Mouse (Mus musculus): ENCODE results near the gene Tubb1. TPM values are rescaled to one million over a fixed set of nuclear protein-coding genes. Genes with fewer than 3 reads are reported as not detected.
A peak's percentile ranks its signal among the peaks of the same experiment; 100 is the strongest.

The Tubb1 gene
- 5.2 and 5.4 TPM in 2 replicates for polyA plus RNA-seq (2015; fragmentation: Nextera tagmentation; extraction: Ambion mirVana)

DNA sequence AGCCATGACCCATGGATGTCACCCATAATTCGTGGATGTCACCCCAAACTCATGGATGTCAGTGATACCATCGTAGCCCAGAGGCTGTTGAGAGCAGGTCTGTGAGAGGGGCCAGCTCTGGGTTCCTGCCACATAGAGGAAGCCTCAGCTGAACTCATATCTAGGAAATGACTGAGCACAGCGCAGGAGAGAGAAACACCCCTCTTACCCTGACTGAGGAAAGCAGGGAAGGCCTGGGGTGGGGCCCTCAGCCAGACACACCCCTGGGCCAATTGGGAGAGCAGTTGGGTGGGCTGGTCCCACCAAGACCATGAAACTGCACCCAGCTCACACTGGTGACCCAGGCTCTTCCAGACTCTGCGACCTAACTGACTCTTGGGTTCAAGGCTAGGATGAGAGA is at the start of gene Tubb1:
TSS of gene Tubb1 (plus strand) at position 343 of the 400 bp plus-strand sequence.
- no peaks in the 10 kb centered on the region for H3K9me3 ChIP-seq
- no peak for ATAC-seq (ENCODE audit: extremely low read depth, insufficient number of reproducible peaks, low FRiP score, low TSS enrichment)
- H3K9ac ChIP-seq, result no peak within 1 kb of the TSS
- H3K36me3 ChIP-seq, result no peaks in the 10 kb centered on the region
- no peak within 1 kb of the TSS for H3K27ac ChIP-seq (replicated peaks)
- no peak within 1 kb of the TSS for H3K4me2 ChIP-seq
- H3K4me1 ChIP-seq, result peaks cover 5% of the 10 kb centered on the region
- no peak within 1 kb of the TSS for H3K4me3 ChIP-seq
- H3K27me3 ChIP-seq (replicated peaks), result no peaks in the 10 kb centered on the region
- 61% methylated on average over 4 of the region's 4 CpGs for WGBS

DNA sequence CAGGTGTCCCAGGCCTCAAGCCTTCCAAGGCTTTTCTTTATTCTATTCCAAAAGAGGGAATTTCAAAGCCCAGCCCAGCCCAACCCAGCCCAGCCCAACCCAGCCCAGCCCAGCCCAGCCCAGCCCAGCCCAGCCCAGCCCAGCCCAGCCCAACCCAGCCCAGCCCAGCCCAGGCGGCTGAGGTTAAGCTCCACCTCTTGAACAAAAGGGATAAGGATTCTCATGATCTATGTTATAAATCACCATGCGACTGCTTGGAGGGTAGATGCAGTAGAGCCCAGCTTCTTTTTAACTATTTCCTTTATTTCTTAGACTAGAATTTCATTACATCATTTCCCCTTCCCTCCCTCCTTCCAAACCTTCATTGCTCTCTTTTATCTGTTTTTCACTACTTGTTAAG is 40.3 kb upstream of the Tubb1 start:
- no peak overlapping the region for H3K4me2 ChIP-seq
- no peaks in the 10 kb centered on the region for H3K27me3 ChIP-seq (replicated peaks)
- H3K9me3 ChIP-seq, result no peaks in the 10 kb centered on the region
- H3K9ac ChIP-seq, result no peak overlapping the region
- no peak overlapping the region for H3K4me3 ChIP-seq
- no peak for ATAC-seq (ENCODE audit: extremely low read depth, insufficient number of reproducible peaks, low FRiP score, low TSS enrichment)
- H3K4me1 ChIP-seq, result no peaks in the 10 kb centered on the region
- H3K27ac ChIP-seq (replicated peaks), result no peak overlapping the region
- H3K36me3 ChIP-seq, result no peaks in the 10 kb centered on the region
- WGBS, result 45% methylated on average over 2 of the region's 2 CpGs

DNA sequence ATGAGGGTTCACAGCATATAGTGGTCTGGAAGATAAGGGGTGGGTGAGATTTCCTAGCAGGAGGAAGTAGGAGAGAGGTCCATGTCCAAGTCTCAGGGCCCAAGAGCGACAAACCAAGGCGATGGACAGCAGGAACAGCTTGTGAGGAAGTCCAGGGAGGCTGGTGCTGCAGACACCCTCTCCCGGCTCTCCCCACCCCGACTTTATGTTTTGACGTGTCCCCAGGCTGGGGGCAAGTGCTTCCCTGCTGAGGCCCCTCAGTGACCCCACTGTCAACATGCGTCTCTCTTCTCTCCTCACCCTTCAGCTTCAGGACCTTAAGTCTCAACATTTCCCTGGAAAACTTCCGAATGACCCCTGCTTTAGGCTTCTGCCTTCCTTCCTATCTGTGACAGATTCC is 37.4 kb upstream of the Tubb1 start:
- H3K4me3 ChIP-seq, result no peak overlapping the region
- peaks cover 13% of the 10 kb centered on the region for H3K4me1 ChIP-seq
- no peak overlapping the region for H3K9ac ChIP-seq
- no peaks in the 10 kb centered on the region for H3K9me3 ChIP-seq
- 57% methylated on average over 7 of the region's 7 CpGs for WGBS
- no peak for ATAC-seq (ENCODE audit: extremely low read depth, insufficient number of reproducible peaks, low FRiP score, low TSS enrichment)
- no peaks in the 10 kb centered on the region for H3K27me3 ChIP-seq (replicated peaks)
- no peaks in the 10 kb centered on the region for H3K36me3 ChIP-seq
- no peak overlapping the region for H3K27ac ChIP-seq (replicated peaks)
- no peak overlapping the region for H3K4me2 ChIP-seq

DNA sequence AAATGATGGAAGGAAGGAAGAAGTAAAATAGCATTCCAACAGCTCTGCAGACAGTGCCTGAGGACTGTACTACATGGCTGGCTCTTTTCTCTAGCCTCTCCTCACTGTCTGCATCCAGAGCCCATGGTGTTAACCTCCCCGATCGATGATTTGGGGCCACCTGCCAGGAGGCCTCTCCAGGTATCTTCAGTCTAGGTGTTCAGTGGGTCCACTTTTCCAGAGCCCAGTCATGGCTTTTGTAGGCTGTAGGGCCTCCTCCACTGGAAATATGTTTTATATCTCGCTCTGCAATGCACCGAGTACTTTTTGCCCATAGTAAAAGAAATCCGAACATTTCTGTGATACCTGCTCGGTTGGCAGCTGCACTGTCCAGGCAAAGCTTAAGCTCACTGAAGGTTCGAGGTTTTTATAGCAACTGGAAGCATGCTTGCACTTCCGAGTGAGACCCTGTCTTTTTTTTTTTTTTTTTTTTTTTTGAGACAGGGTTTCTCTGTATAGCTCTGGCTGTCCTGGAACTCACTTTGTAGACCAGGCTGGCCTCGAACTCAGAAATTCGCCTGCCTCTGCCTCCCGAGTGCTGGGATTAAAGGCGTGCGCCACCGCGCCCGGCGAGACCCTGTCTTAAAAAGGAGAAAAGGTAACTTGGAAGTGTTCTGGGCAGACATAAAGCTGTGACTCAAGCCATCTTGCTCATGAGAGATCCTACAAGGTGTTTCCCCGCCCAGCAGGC is 35.3 kb upstream of the Tubb1 start:
- no peak overlapping the region for H3K9ac ChIP-seq
- 0 out of 2 replicates have a peak, but pooled peaks have one; percentile 8 for ATAC-seq (ENCODE audit: extremely low read depth, insufficient number of reproducible peaks, low FRiP score, low TSS enrichment)

GRCm38 (mm10) chr2:174415731-174416310 is 34.7 kb upstream of the Tubb1 start, which contains the start of gene Nelfcd:
Nelfcd (plus strand) TSS chr2:174415804.
- under 1% methylated on average over 40 of the region's 40 CpGs for WGBS
- Histone ChIP-seq H3K27me3 (replicated peaks) (no peaks in the 10 kb centered on the region), H3K4me1 (peaks cover 20% of the 10 kb centered on the region), H3K36me3 (peaks cover 14% of the 10 kb centered on the region), H3K9ac (peak within 1 kb of the TSS; percentile 96), H3K27ac (replicated peaks) (peak within 1 kb of the TSS; percentile 9; the same call in 1 of the 2 replicates), H3K4me2 (peak within 1 kb of the TSS; percentile 85), H3K9me3 (no peaks in the 10 kb centered on the region), H3K4me3 (peak within 1 kb of the TSS; percentile 89)
- peak; percentile 92 for ATAC-seq (ENCODE audit: extremely low read depth, insufficient number of reproducible peaks, low FRiP score, low TSS enrichment)

More for the DNA sequence above, 35.3 kb upstream of the Tubb1 start:
- WGBS, result 41% methylated on average over 18 of the region's 18 CpGs
- Histone ChIP-seq H3K27ac (replicated peaks) (no peak overlapping the region), H3K27me3 (replicated peaks) (no peaks in the 10 kb centered on the region), H3K9me3 (no peaks in the 10 kb centered on the region), H3K36me3 (peaks cover 8% of the 10 kb centered on the region), H3K4me2 (peak overlapping the region; percentile 85), H3K4me1 (peaks cover 20% of the 10 kb centered on the region), H3K4me3 (peak overlapping the region; percentile 89)

- Histone ChIP-seq H3K4me1 (peaks cover 18% of the 10 kb centered on the region), H3K27ac (replicated peaks) (no peak overlapping the region), H3K4me2 (no peak overlapping the region), H3K4me3 (no peak overlapping the region), H3K9ac (no peak overlapping the region), H3K27me3 (replicated peaks) (no peaks in the 10 kb centered on the region), H3K9me3 (no peaks in the 10 kb centered on the region), H3K36me3 (peaks cover 67% of the 10 kb centered on the region)
- ATAC-seq (ENCODE audit: extremely low read depth, insufficient number of reproducible peaks, low FRiP score, low TSS enrichment), result no peak
- WGBS, result 86% methylated on average over 6 of the region's 6 CpGs
Measured at GRCm38 (mm10) chr2:174421107-174421506, 29.4 kb upstream of the Tubb1 start.

- no peaks in the 10 kb centered on the region for H3K27me3 ChIP-seq (replicated peaks)
- H3K4me1 ChIP-seq, result no peaks in the 10 kb centered on the region
- WGBS, result 82% methylated on average over 11 of the region's 11 CpGs
- peaks cover 97% of the 10 kb centered on the region for H3K36me3 ChIP-seq
- no peak overlapping the region for H3K27ac ChIP-seq (replicated peaks)
- no peaks in the 10 kb centered on the region for H3K9me3 ChIP-seq
- no peak overlapping the region for H3K4me3 ChIP-seq
- ATAC-seq (ENCODE audit: extremely low read depth, insufficient number of reproducible peaks, low FRiP score, low TSS enrichment), result no peak
- no peak overlapping the region for H3K9ac ChIP-seq
- no peak overlapping the region for H3K4me2 ChIP-seq
Measured at GRCm38 (mm10) chr2:174424301-174425085, 26.0 kb upstream of the Tubb1 start.

DNA sequence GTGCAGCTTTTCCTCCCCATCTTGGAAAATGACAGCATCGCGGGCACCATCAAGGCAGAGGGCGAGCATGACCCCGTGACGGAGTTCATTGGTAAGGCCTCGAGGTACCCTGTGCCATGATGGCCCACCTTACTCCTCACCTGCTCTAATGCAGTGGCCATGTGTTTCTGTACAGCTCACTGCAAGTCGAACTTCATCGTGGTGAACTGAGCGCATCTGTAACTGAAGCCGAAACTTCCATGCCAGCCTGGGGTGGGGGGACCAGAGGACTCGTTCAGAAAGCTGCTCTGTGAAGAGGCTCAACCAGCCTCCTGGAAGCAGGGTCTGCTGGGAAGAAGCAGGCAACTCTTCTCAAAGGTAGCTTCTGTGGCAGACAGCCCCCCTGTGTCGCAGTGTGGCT is 23.6 kb upstream of the Tubb1 start:
- H3K4me2 ChIP-seq, result no peak overlapping the region
- no peak overlapping the region for H3K27ac ChIP-seq (replicated peaks)
- H3K4me1 ChIP-seq, result no peaks in the 10 kb centered on the region
- no peak for ATAC-seq (ENCODE audit: extremely low read depth, insufficient number of reproducible peaks, low FRiP score, low TSS enrichment)
- H3K9ac ChIP-seq, result no peak overlapping the region
- 91% methylated on average over 12 of the region's 12 CpGs for WGBS
- peaks cover 90% of the 10 kb centered on the region for H3K36me3 ChIP-seq
- no peaks in the 10 kb centered on the region for H3K9me3 ChIP-seq
- H3K4me3 ChIP-seq, result no peak overlapping the region
- H3K27me3 ChIP-seq (replicated peaks), result no peaks in the 10 kb centered on the region

DNA sequence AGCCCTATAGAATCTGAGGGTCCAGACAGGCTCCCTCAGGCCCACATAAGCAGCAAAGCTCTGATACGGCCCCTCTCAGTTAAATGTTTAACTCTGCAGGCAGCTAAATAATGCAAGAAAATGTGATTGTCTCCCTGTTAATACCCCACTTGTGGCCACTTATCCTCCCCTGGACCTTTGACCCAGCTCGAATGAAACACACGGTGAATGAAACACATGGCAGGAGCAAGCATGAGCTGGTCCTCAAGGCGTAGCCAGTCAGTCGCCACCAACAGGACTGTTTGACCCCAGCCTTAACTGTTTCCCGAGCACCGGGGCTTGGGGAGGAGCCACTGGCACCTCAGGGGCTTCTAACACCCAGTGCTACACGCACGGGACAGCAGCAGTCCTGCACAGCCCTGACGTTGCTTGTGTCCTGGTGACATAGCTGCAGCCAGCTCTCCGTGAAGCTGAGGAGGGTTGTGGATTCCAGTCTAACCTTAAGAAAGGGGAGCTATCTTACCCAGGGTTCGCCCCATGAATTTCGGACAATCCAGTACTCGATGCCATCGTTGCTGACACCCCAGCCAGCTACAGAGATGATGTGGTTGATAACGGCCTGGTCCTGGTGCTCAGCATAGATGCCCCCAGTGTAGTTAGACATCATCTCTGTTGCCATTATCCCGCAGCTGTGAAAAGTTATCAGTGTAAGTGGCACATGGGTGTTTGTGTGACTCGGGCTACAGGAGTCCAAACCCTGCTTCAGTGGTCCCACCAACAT is 22.2 kb upstream of the Tubb1 start:
- Histone ChIP-seq H3K4me2 (no peak overlapping the region), H3K27me3 (replicated peaks) (no peaks in the 10 kb centered on the region), H3K9ac (no peak overlapping the region), H3K36me3 (peaks cover 87% of the 10 kb centered on the region), H3K4me1 (no peaks in the 10 kb centered on the region), H3K9me3 (no peaks in the 10 kb centered on the region), H3K4me3 (no peak overlapping the region), H3K27ac (replicated peaks) (no peak overlapping the region)
- WGBS, result 79% methylated on average over 18 of the region's 18 CpGs
- no peak for ATAC-seq (ENCODE audit: extremely low read depth, insufficient number of reproducible peaks, low FRiP score, low TSS enrichment)

DNA sequence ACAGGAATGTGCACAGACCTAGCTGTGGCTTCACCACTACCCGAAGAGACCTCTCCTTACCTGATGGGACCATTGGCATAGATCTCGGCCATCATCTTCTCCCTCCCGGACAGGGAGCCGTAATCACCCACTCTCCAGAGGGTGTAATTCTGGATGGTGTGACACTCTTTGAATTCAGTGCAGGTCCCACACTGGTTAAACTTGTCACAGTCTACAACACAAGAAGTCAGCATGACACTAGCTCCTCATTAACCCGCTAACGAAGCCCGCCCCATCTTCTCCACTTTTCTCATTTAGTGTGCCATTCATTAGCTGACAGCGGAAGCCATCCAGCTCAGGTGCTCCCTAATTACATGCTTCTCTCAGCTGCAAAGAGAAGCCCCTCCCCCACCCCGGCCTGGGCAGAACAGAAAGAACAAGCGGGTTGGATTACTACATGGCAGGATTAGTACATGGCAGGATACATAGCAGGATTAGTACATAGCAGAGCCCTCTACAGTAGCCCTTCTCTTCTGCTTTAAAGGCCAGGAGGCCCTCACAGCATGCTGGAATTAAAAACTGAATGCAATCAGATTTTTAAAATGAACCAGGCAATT is 21.4 kb upstream of the Tubb1 start:
- Histone ChIP-seq H3K4me1 (no peaks in the 10 kb centered on the region), H3K27ac (replicated peaks) (no peak overlapping the region), H3K4me3 (no peak overlapping the region), H3K27me3 (replicated peaks) (no peaks in the 10 kb centered on the region), H3K9me3 (no peaks in the 10 kb centered on the region), H3K4me2 (no peak overlapping the region), H3K9ac (no peak overlapping the region), H3K36me3 (peaks cover 84% of the 10 kb centered on the region)
- ATAC-seq (ENCODE audit: extremely low read depth, insufficient number of reproducible peaks, low FRiP score, low TSS enrichment), result no peak
- 87% methylated on average over 10 of the region's 10 CpGs for WGBS

Data from heart, embryonic 13.5 days (tissue).